Mouse (Mus musculus) frontal cortex, postnatal 25 days (tissue): ENCODE measurements around the gene Gm6370.
"Not testable (repeated sequence)": the region's sequence is repeated elsewhere in the genome, so short reads cannot be mapped to it uniquely, and the experiment has no call there.

ENCODE experiments used
- DNase-seq, 2 experiments: peaks; one replicate each; pipeline ENCODE4 v3.0.0; 2022; ENCODE audit warnings: low spot score in 2 of 2

Gene Gm6370

GRCm38 (mm10) chr5:146491063-146491462, at the start of gene Gm6370:
TSS of gene Gm6370 (plus strand) at chr5:146491363.
- not testable (repeated sequence) for DNase-seq

- no peak for DNase-seq
Observed at GRCm38 (mm10) chr5:146442767-146443166, 48.4 kb upstream of the Gm6370 start.

GRCm38 (mm10) chr5:146446633-146447032, 44.5 kb upstream of the Gm6370 start:
- DNase-seq, result no peak

GRCm38 (mm10) chr5:146451592-146452254, 39.4 kb upstream of the Gm6370 start:
- DNase-seq, result no peak

- DNase-seq, result no peak
Observed at GRCm38 (mm10) chr5:146453556-146453955, 37.6 kb upstream of the Gm6370 start.

- no peak for DNase-seq
Observed at GRCm38 (mm10) chr5:146461612-146462011, 29.6 kb upstream of the Gm6370 start.

- DNase-seq, result no peak
Observed at GRCm38 (mm10) chr5:146466663-146467062, 24.5 kb upstream of the Gm6370 start.

GRCm38 (mm10) chr5:146468311-146468710, 22.9 kb upstream of the Gm6370 start:
- DNase-seq, result no peak

GRCm38 (mm10) chr5:146470821-146471220, 20.3 kb upstream of the Gm6370 start:
- no peak for DNase-seq

- DNase-seq, result no peak
Observed at GRCm38 (mm10) chr5:146471311-146471710, 19.9 kb upstream of the Gm6370 start.

GRCm38 (mm10) chr5:146471821-146472220, 19.3 kb upstream of the Gm6370 start:
- DNase-seq, result no peak

GRCm38 (mm10) chr5:146479564-146479963, 11.6 kb upstream of the Gm6370 start:
- DNase-seq, result peak in 1 of 2 experiments; percentile 39

GRCm38 (mm10) chr5:146481665-146482064, 9.5 kb upstream of the Gm6370 start, which contains the start of gene Gm6408:
TSS of gene Gm6408 (plus strand) at chr5:146481965.
- DNase-seq, result not testable (repeated sequence)

- DNase-seq, result not testable (repeated sequence)
Observed at GRCm38 (mm10) chr5:146488959-146489358, 2.2 kb upstream of the Gm6370 start.

GRCm38 (mm10) chr5:146502099-146502498, 10.9 kb downstream of the Gm6370 start, which contains the start of gene 4930449I24Rik:
TSS of gene 4930449I24Rik (plus strand) at chr5:146502399.
- DNase-seq, result not testable (repeated sequence)

GRCm38 (mm10) chr5:146513823-146514222, 22.7 kb downstream of the Gm6370 start, which contains the start of gene Gm3402:
TSS of gene Gm3402 (plus strand) at chr5:146514123.
- DNase-seq, result not testable (repeated sequence)

- not testable (repeated sequence) for DNase-seq
Observed at GRCm38 (mm10) chr5:146525501-146525900, 34.3 kb downstream of the Gm6370 start, which contains the start of gene Gm3404. TSS of gene Gm3404 (plus strand) at chr5:146525801.

GRCm38 (mm10) chr5:146537347-146537746, 46.2 kb downstream of the Gm6370 start, which contains the start of gene Gm3409:
TSS of gene Gm3409 (plus strand) at chr5:146537647.
- not testable (repeated sequence) for DNase-seq
